Mouse (Mus musculus) liver, embryonic 14.5 days (tissue): ENCODE data around the gene Fabp6.

ENCODE experiments used
- CTCF ChIP-seq: IDR thresholded peaks from 2 replicates; pipeline ENCODE4 v1.5.1; 2016; ENCODE audit warnings: antibody characterized with exemption, low read depth, control low read depth
- EP300 ChIP-seq: IDR thresholded peaks from 2 replicates; pipeline ENCODE4 v1.6.1; 2016; ENCODE audit warnings: antibody characterized with exemption, low read depth

GRCm38 (mm10) chr11:43575376-43576151 is 25.8 kb downstream of the Fabp6 start:
- no peak for TF ChIP-seq CTCF
- no peak for TF ChIP-seq EP300
